In genomic region chr5:96536527-96536926, GRCm38 (mm10) we compare ENCODE assay signal across 23 mouse cellular contexts.
"Had no signal": no experiment of that assay in that cellular context is flagged by ENCODE, and none has a peak within 500 bp of the region (broad histone marks: within the 10 kb centered on the region; RNA-seq: fewer than 3 reads in every experiment).

No protein-coding gene starts in this region.

- DNase-seq: forebrain, postnatal 0 days; gastrocnemius, postnatal 14 days; gastrocnemius, postnatal 36 days; heart, adult 18-20 months; heart, postnatal 10 days; heart, postnatal 36 days; kidney, adult 11 months; kidney, adult 2 months; kidney, adult 9 months; kidney, postnatal 14 days; kidney, postnatal 36 days; layer of hippocampus, adult 9-11 months; layer of hippocampus, postnatal 36 days; left cerebral cortex, postnatal 4 days had no signal

- H3K4me2 ChIP-seq: heart, embryonic 12.5 days; hindbrain, embryonic 13.5 days; hindbrain, embryonic 15.5 days; kidney, embryonic 15.5 days; limb, embryonic 13.5 days had no signal

- H3K4me3 ChIP-seq: heart, embryonic 10.5 days; heart, embryonic 12.5 days; hindbrain, embryonic 13.5 days; hindbrain, embryonic 15.5 days; kidney, embryonic 15.5 days; limb, embryonic 13.5 days had no signal

- H3K4me1 ChIP-seq: hindbrain, embryonic 13.5 days; hindbrain, embryonic 15.5 days; limb, embryonic 13.5 days had no signal

- H3K27me3 ChIP-seq: heart, embryonic 12.5 days; hindbrain, embryonic 13.5 days; hindbrain, embryonic 15.5 days; kidney, embryonic 15.5 days; limb, embryonic 13.5 days had no signal

- H3K27ac ChIP-seq: heart, embryonic 10.5 days; hindbrain, embryonic 13.5 days; hindbrain, embryonic 15.5 days; hindbrain, postnatal 0 days; kidney, embryonic 15.5 days; kidney, postnatal 0 days; limb, embryonic 13.5 days had no signal

- ATAC-seq: forebrain, postnatal 0 days; hindbrain, postnatal 0 days; intestine, embryonic 16.5 days had no signal

- H3K36me3 ChIP-seq: heart, embryonic 10.5 days; heart, embryonic 12.5 days; hindbrain, embryonic 13.5 days; hindbrain, embryonic 15.5 days; kidney, embryonic 15.5 days; limb, embryonic 13.5 days had no signal

- H3K9ac ChIP-seq: forebrain, postnatal 0 days; heart, embryonic 12.5 days; hindbrain, embryonic 13.5 days; hindbrain, embryonic 15.5 days; kidney, embryonic 15.5 days; limb, embryonic 13.5 days had no signal

- H3K9me3 ChIP-seq: heart, embryonic 10.5 days; heart, embryonic 12.5 days; hindbrain, embryonic 13.5 days; hindbrain, embryonic 15.5 days; kidney, embryonic 15.5 days; limb, embryonic 13.5 days had no signal
